Mouse (Mus musculus): ENCODE results near the gene I830077J02Rik.

DNA sequence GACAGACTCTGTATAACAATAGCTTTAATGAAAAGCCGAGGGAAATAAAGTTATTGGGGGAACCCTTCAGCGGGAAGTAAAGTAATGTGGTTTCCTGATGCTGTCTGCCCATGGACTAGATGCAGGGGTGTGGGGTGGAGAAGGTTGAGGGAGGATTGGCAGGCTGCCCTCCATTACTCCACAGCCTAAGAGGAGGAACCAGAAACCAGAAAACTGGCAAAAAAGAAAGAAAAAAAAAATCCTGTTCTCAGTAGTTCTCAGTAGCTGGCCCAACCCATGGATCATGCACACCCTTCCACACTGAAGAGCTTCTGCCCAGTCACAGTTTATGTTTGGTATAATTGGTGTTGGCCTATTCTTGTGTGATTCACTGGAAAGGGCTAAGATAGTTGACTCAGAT lies 34.1 kb downstream of the I830077J02Rik start:
- TF ChIP-seq CTCF (IDR thresholded peaks at IDR 0.05; ENCODE audit: borderline replicate concordance, insufficient read depth, low read depth, low read length) (no peak), POLR2A (IDR thresholded peaks at IDR 0.05; ENCODE audit: borderline replicate concordance, insufficient read depth, low read length) (no peak)

Measured in cerebellum, adult 2 months (tissue).